Mouse (Mus musculus): ENCODE measurements at regions not wholly inside any gene's neighbourhood (a gene's known extent, or its start where the extent isn't known, plus 50 kb on each side); places are given as distances from the start of the nearest gene placed in this dataset.

GRCm38 (mm10) chr16:87295727-87296126, 58.3 kb upstream of the N6amt1 start:
- in situ Hi-C loops (cut with MboI, MseI) = no loop called here

- in situ Hi-C loops (cut with MboI, MseI) = no loop called here
Measured at GRCm38 (mm10) chr16:87292826-87293225, 61.2 kb upstream of the N6amt1 start.

- in situ Hi-C loops (cut with MboI, MseI) = no loop called here
Measured at GRCm38 (mm10) chr16:87291716-87292115, 62.3 kb upstream of the N6amt1 start.

- in situ Hi-C loops (cut with MboI, MseI) = no loop called here
Measured at GRCm38 (mm10) chr16:87285639-87286038, 68.3 kb upstream of the N6amt1 start.

- in situ Hi-C loops (cut with MboI, MseI) = no loop called here
Measured at GRCm38 (mm10) chr16:87284835-87285510, 69.0 kb upstream of the N6amt1 start.

GRCm38 (mm10) chr16:87278518-87278917, 75.5 kb upstream of the N6amt1 start:
- in situ Hi-C loops (cut with MboI, MseI) = no loop called here

GRCm38 (mm10) chr16:87272363-87272762, 81.6 kb upstream of the N6amt1 start:
- in situ Hi-C loops (cut with MboI, MseI) = no loop called here

GRCm38 (mm10) chr16:87267954-87268804, 85.8 kb upstream of the N6amt1 start:
- in situ Hi-C loops (cut with MboI, MseI) = no loop called here

GRCm38 (mm10) chr16:87267517-87267916, 86.5 kb upstream of the N6amt1 start:
- in situ Hi-C loops (cut with MboI, MseI) = no loop called here

- in situ Hi-C loops (cut with MboI, MseI) = no loop called here
Measured at GRCm38 (mm10) chr16:87263571-87263970, 90.4 kb upstream of the N6amt1 start.

- in situ Hi-C loops (cut with MboI, MseI) = no loop called here
Measured at GRCm38 (mm10) chr16:87263041-87263440, 90.9 kb upstream of the N6amt1 start.

GRCm38 (mm10) chr16:87262497-87262896, 91.5 kb upstream of the N6amt1 start:
- in situ Hi-C loops (cut with MboI, MseI) = no loop called here

GRCm38 (mm10) chr16:87261527-87261926, 92.5 kb upstream of the N6amt1 start:
- in situ Hi-C loops (cut with MboI, MseI) = no loop called here

- in situ Hi-C loops (cut with MboI, MseI) = no loop called here
Measured at GRCm38 (mm10) chr16:87254736-87255135, 99.2 kb upstream of the N6amt1 start.

- in situ Hi-C loops (cut with MboI, MseI) = no loop called here
Measured at GRCm38 (mm10) chr16:87250531-87250930, 103.5 kb upstream of the N6amt1 start.

GRCm38 (mm10) chr16:87249903-87250302, 104.1 kb upstream of the N6amt1 start:
- in situ Hi-C loops (cut with MboI, MseI) = no loop called here

- in situ Hi-C loops (cut with MboI, MseI) = no loop called here
Measured at GRCm38 (mm10) chr16:87248501-87249030, 105.4 kb upstream of the N6amt1 start.

GRCm38 (mm10) chr16:87245933-87246791, 107.8 kb upstream of the N6amt1 start:
- in situ Hi-C loops (cut with MboI, MseI) = no loop called here

- in situ Hi-C loops (cut with MboI, MseI) = no loop called here
Measured at GRCm38 (mm10) chr16:87245441-87245840, 108.5 kb upstream of the N6amt1 start.

- in situ Hi-C loops (cut with MboI, MseI) = loop anchor here (5.0 kb wide), 1 partner anchor 1440 kb away; the partner anchor contains the start of gene Adamts1 (in 2 of the 2)
Measured at GRCm38 (mm10) chr16:87242027-87242426, 112.0 kb upstream of the N6amt1 start.

GRCm38 (mm10) chr16:87239105-87239504, 114.9 kb upstream of the N6amt1 start:
- in situ Hi-C loops (cut with MboI, MseI) = no loop called here

GRCm38 (mm10) chr16:87234199-87234598, 119.8 kb upstream of the N6amt1 start:
- in situ Hi-C loops (cut with MboI, MseI) = no loop called here

All from T-helper 17 cell (primary cell).